Mouse (Mus musculus) C2C12 (cell line): ENCODE data around the gene 4930432K21Rik.

Source experiments
- CEBPB ChIP-seq: IDR thresholded peaks from one replicate; pipeline ENCODE4 v1.6.1; 2011; ENCODE audit warnings: low read depth, mild to moderate bottlenecking, control low read depth, moderate library complexity
- CTCF ChIP-seq: IDR thresholded peaks from one replicate; pipeline ENCODE4 v1.5.1; 2011; ENCODE audit not compliant: control insufficient read depth, insufficient read depth, insufficient read length
- FOSL1 ChIP-seq: IDR thresholded peaks from one replicate; pipeline ENCODE4 v1.8.0; 2011; ENCODE audit warnings: mild to moderate bottlenecking, low read length; ENCODE audit not compliant: poor library complexity, insufficient read depth, severe bottlenecking
- MAX ChIP-seq: IDR thresholded peaks from one replicate; pipeline ENCODE4 v1.6.1; 2011; ENCODE audit warnings: mild to moderate bottlenecking, control low read depth
- MYOD1 ChIP-seq: IDR thresholded peaks from one replicate; pipeline ENCODE4 v1.6.1; 2011; ENCODE audit warnings: low read depth; ENCODE audit not compliant: control insufficient read depth, insufficient read length
- MYOG ChIP-seq: IDR thresholded peaks from one replicate; pipeline ENCODE4 v1.6.1; 2011; ENCODE audit not compliant: control insufficient read depth, insufficient read length; ENCODE audit errors: extremely low read depth
- USF1 ChIP-seq: IDR thresholded peaks from one replicate; pipeline ENCODE4 v1.6.1; 2011; ENCODE audit warnings: low read depth, mild to moderate bottlenecking, control low read depth, moderate library complexity

GRCm38 (mm10) chr8:84127202-84127901 is 20.5 kb upstream of the 4930432K21Rik start:
- TF ChIP-seq CTCF, result no peak
- no peak for TF ChIP-seq MYOG
- no peak for TF ChIP-seq USF1
- TF ChIP-seq MAX, result no peak
- no peak for TF ChIP-seq CEBPB
- no peak for TF ChIP-seq MYOD1
- no peak for TF ChIP-seq FOSL1
